Mouse (Mus musculus): ENCODE measurements around the gene Olfr1368.
"Not testable (repeated sequence)": the region's sequence is repeated elsewhere in the genome, so short reads cannot be mapped to it uniquely, and the experiment has no call there.

The Olfr1368 gene

DNA sequence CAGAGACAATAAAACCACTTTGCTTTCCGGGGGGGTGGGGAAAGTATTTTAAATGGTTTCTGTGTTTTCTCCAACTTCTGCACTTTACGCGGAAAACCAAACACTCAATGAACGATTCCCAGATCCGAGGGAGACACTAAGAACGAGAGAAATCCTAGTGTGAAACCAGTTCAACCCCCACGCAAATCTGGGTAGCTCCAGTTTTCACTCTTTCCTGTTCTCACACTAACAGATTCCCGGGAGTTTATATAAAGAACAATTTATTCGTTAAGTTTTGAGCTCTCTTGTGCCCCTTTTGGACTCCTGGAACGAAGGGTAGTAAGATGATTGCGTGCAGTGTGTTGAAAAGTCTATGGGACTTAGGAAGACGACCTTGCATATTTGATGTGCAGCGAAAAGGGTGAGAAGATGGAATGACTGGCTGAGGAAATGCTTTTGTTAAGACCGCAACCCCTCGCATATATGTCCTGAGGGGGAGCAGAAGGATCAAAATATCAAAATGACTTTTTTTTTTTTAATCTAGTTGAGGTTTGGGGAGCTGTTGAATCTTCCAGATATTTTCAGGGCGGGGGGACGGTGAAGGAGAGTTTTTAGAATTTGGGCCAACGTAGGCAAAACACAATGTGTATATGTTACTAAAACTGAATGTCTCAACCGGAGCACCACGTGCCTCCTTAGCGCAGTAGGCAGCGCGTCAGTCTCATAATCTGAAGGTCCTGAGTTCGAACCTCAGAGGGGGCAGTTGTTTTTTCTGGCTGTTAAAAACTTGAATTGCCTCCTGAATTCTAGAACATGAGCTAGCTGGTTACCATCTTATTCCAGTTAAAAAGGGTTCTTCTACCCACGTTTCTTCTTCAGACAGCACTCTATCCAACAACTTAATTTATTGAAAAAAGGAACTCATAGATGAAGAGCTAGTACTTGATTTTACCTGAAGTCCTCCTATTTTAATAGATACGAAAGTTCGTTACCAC is 21.6 kb upstream of the Olfr1368 start:
- DNase-seq (ENCODE audit: low read depth) = peak; percentile 76

DNA sequence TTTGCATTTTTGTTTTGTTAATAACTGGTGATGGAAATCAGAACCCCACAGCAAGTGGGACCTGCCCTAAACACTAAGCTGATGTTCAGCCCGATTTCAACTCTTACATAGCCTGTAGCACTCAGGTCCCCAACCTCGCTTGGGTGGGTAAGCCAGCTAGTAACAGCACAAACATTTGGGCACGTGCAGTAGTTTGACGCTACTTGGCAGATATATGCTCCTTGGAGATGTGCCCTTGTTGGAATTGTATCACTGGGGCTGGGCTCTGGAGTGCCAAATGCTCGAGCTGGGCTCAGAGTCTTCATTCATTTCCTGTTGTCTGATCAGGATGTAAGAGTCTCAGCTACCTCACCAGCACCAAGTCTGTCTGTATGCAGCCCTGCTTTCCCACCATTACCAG is 16.9 kb upstream of the Olfr1368 start:
- no peak for DNase-seq (ENCODE audit: low read depth)

DNA sequence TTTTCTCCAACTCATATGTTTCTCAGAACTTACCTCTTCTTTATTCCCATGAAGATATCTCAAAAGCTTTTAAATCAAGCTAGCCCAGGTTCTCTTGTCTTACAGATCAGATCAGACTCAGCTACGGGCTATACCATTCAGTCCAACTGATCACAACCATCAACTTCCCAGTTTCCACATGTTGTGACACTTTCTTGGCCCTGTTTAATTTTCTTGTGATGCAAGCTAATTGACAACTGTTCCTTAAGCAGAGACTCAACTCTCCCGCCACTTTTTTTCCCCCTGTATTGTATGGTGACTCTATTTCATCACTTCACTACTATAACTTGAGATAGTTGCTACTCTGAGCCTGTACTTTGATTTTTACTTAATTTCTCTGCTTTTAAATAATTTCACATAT is 15.9 kb upstream of the Olfr1368 start:
- no peak for DNase-seq (ENCODE audit: low read depth)

DNA sequence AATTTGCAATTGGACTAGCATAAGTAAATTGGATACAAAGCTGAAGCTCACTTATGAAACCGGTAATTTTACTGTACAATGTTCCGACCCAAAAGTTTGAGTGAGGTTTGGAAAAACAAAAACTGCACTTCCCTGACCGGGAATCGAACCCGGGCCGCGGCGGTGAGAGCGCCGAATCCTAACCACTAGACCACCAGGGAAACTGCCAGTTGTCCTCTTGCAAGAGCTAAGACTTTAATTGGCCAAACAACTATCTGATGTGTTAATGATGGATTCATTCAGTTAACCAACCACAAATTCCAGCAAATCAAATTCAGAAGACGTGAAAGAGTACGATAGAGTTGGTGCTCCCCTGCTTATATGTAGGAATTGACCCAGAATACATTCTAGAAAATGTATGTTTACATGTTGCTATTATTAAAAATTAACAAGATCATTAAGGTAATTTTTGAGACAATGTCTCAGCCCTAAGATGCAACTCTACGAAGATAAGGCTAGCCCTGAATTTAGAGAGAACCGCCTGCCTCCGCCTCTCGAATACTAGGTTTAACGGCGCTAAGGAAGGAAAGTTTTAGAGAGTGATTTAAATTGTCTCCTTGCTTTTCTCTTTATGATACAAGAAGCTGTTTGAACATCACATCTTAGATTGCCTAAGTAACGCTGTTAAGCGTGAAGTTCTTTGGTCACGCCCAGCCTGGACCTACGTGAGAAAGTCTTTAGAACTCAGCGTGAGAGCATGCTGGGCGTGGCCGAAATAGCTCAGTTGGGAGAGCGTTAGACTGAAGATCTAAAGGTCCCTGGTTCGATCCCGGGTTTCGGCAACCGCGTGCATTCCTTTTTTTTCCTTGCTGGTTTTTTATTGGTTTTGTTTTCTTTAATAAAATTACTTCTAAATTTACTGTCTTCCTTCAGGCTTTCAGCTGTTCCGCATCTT is 15.3 kb upstream of the Olfr1368 start:
- DNase-seq (ENCODE audit: low read depth) = peak; percentile 85

DNA sequence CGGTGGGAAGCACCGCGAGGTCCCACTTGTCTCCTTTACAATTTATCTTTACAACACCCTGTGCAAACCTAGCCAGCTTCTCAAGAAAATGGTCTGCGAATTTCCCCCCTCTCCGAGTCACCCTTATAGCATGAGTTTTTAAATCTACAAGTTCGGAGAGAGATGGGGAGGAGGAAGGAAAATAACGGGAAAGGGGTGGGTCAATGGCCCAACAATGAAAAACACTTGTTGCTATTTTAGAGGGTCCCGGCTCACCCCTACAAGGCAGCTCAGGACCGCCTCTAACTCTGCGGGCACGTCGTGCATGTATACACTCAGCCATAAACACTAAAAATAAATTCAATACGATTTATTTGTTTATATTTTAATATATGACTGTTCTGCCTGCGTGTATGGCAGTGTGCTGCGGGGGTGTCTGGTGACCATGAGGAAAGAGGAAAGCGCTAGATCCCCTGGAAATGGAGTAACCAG is 14.4 kb upstream of the Olfr1368 start:
- no peak for DNase-seq (ENCODE audit: low read depth)

DNA sequence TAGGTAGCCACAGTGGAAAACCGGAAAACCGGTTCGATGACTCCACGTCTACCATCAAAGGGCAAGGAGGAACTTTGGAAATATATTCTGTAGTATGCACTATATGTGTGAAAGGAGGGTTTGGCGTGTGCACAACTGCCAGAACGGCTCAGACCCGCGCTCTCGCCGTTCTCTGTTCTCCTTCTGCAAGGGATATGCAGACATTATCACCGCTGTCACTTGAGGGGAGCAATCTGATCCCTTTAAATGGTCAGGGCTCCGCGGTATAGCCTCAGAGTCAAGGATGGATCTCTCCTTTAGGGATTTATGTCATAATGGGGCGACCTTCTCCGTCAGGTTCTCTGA is 13.8 kb upstream of the Olfr1368 start:
- DNase-seq (ENCODE audit: low read depth) = no peak

DNA sequence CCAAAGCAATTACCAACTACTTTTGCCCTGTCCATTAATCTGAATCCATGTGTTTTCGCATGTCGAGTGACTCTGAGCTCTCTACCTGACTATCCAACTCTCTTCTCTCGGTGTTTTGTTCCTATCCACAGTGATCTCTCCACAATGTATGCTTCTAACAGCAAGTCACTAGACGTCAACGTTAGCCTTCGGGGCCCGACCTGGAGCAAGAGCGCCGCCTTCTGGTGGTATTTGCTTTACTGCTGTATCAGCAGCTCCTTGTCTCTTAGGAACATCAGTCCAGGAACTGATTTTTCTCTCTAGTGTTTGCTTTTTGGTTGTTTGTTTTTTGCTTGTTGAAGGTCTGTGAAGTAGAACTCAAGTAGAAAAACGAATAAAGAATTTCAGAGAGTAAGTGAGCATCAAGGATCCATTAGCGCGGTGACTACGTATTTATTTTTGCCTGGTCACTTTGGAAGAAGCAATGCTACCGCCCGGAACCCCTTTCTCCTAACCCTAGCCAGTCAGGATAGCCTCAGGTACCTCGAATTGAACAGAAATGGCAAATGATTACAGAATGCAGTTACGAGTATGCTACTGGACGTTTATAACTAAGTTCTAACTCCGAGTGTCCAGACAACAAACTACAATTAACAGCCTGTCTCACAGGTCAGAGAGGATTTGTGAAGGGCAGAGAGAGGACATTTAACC is 13.3 kb upstream of the Olfr1368 start:
- peak; percentile 66 for DNase-seq (ENCODE audit: low read depth)

DNA sequence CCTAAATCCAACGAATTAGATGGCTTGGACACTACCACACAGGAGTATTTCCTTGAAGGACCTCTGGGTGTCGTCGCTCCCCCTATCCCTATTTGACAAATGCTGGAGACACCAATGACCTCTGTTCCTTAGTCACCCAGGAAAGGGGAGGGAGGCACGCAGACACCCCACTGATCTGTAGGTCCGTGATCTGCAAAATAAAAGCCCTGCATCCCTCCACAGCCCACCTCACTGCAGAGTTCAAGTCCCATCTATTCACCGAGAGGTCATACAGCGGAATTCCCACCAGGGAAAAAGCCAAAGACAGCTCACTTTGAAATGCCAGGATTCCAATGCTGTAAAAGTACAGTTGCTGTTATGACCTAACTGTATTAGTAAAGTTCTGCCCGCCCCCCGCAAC is 12.4 kb upstream of the Olfr1368 start:
- no peak for DNase-seq (ENCODE audit: low read depth)

DNA sequence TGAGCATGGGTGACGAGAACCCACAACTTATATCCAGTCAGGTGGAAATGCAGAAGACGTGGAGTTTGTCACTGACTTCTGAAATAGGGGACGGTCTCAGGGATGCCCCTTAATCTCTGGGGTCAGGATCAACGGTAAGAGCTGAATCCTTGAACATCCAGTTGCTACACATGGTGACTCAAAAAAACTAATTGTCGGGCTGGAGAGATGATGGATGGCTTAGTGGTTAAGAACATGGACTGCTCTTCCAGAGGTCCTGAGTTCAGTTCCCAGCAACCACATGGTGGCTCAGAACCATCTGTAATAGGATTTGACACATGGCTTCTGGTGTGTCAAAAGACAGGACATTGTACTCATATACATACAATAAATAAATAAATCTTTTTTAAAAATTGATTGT is 10.2 kb upstream of the Olfr1368 start:
- DNase-seq (ENCODE audit: low read depth) = no peak

DNA sequence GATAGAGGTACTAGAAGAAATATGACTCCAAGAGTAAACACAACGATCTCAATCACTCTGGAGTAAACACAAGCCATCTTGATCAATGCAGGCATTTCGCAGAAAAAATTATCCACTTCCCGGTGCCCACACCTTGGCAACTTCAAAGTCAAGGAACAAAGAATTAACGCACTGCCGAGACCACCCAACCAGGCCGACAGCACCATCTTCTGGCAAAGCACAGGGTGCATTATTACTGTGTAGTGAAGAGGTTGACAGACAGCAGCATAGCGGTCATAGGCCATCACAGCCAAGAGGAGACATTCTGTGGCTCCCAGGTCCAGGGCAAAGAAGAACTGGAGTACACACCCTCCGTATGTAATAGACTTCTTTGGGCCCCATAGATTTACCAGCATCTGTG is 3.2 kb downstream of the Olfr1368 start:
- no peak for DNase-seq (ENCODE audit: low read depth)

DNA sequence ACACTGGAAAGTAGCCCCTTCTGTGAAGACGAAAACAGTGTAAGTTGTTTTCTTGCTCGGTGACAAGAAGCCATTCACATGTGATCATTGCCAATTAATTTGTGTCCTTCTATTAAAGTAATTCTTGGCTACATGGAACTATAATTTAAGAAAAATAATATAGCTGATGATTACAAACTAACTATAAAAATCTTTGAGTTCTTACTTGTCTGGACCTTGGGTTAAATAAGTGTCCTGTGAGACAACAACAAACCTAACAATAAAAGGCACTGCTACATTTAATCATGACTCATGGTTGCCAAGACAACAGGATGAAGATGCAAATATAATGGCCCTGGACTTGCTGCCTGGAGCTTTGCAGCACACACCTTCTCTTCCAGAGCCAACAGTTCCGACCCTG is 16.3 kb downstream of the Olfr1368 start, which contains the start of gene Olfr263:
TSS of gene Olfr263 (plus strand) at position 301 of the 400 bp plus-strand sequence.
- not testable (repeated sequence) for DNase-seq (ENCODE audit: low read depth)

DNA sequence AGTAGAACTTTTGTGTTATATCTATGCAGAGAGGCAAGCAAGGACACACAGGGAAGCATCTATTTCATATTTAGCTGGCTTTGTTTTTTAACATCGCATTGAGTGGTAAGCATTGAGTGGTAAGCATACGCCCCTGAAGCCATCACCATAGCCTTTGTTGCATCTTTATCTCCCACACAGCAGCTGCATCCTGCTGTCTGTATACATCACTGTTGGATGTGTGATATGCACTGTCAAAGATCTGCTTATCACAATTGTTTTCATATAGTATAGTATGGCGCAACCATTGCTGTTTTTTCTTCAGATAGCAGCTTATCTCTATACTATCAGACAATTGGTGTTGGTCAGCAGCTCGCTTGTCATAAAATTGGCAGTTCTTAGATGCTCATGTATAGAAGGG is 31.5 kb downstream of the Olfr1368 start:
- DNase-seq (ENCODE audit: low read depth) = no peak

DNA sequence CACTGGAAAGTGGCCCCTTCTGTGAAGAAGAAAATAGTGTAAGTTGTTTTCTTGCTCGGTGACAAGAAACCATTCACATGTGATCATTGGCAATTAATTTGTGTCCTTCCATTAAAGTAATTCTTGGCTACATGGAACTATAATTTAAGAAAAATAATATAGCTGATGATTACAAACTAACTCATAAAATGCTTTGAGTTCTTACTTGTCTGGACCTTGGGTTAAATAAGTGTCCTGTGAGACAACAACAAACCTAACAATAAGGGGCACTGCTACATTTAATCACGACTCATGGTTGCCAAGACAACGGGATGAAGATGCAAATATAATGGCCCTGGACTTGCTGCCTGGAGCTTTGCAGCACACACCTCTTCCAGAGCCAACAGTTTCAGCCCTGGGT is 34.5 kb downstream of the Olfr1368 start, which contains the start of gene Olfr1369-ps1:
TSS of gene Olfr1369-ps1 (plus strand) at position 301 of the 400 bp plus-strand sequence.
- DNase-seq (ENCODE audit: low read depth) = not testable (repeated sequence)

DNA sequence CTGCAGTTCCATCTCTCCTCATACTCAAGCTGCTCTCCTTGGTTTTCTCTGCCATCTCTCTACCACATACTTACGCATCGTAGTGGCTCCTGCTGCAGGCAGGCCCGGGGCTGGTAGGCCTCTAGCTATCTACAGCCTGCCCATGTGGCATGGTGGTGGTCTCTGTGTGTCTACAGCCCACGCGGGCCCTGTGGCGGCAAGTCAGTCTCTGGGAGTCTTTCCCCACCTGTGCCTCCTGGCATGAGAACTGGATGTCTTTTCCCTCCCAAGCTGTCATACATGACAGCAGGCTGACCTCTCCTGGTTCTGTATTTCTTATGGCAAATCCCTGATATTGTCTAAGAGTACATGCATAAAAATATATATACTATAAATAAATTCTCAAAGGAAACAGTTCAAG is 35.2 kb downstream of the Olfr1368 start:
- no peak for DNase-seq (ENCODE audit: low read depth)

DNA sequence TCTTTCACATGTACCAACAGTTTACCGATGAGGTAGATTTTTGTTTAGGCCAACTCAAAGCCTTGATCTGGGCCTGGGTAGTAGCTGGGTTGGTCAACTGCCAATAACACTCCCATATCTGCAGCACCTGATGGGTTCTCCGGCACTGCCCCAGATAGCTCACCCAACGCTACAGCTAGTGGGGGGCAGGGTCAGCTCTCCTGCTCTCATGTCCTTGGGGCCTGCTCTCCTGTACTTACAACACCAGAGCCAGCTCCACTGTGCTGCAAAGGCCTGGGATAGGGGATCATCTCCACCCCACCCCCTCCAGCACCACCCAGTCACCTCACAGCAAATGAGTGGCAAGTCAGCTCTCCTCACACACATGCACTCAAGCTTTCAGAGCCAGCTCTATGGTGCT is 35.9 kb downstream of the Olfr1368 start:
- no peak for DNase-seq (ENCODE audit: low read depth)

All from c-Kit-positive CD71-positive TER-119-negative erythroid progenitor cells, embryonic 14.5 days (primary cell).